Mouse (Mus musculus): ENCODE data around the gene Rbfox1.

The Rbfox1 gene

GRCm38 (mm10) chr16:7094181-7094749 lies 1209.1 kb downstream of the Rbfox1 start:
- DNase-seq, result no peak

DNA sequence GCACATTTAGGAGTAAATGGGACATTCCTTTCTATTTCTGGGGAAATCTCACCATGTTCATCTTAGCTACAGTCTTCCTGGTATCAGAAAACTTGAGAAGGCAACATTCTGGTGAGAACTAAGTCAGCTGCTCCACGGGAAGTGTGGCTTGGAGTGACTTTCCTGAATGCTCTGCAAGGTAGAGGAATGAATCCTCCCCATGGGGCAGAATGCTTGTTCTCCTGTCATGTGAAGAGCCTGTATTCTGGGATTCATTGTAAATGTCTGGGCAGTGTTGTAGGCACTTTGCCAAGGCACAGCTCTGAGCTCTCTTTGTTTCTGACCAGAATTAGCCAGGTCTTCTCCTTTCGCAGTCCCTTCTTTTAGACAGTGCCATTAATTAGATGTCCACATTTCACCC lies 1211.9 kb downstream of the Rbfox1 start:
- no peak for DNase-seq

DNA sequence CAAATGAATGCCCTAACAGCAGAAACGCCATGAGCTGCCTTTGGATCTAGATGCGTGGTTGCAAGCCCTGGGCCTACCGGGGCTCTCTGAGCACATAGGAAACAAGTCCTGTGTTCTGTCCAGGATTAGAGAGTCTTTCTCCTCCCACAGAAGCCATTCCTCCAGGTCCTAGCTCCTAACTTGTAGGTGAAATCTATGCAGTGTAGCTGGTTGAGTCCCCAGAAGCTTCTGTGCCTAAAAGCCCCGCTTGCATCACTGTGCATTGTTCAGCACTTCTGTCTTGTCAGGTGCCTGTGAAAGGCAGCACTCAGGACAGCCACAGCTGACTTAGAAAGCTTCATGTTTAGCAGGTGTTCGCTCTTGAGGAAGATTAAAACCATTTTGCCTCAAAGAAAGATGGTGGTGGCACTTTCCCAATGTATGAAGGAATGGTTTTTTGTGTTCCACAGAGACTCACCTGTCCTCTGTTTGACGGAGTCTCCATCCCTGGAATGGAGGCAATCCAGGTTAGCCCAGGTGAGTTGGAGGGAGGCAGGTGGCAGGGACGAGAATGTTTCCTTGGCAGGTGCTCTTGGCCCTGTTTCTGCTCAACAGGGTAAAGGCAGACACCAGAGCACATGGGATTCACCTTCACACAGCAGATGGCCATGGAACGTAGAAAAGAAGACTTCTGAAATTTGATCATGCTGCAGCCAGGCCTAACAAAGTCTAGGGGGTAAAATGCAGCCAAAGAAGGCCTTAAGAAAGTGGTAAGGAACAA lies 1213.0 kb downstream of the Rbfox1 start:
- no peak for DNase-seq

GRCm38 (mm10) chr16:7099506-7100300 lies 1214.5 kb downstream of the Rbfox1 start:
- peak; percentile 62 for DNase-seq

GRCm38 (mm10) chr16:7102486-7102885 lies 1217.3 kb downstream of the Rbfox1 start:
- no peak for DNase-seq

DNA sequence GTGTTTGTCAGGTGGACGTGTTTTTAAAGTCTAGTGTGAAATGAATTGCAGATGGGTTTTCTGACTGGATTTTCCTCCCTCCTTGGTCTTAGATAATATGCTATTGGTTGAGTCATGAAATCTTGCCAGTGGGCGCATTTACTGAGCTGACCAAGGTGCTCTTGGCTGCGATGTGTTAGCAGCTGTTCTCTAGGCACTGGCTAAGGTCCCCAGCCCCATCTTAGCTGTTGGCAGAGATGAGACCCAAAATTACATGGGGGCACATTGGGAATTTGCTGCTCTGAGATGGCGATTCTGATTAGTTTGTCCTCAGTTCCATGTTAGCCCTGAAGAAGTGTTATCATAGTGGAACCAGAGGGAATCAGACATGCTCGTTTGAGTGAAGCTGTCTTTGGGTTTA lies 1218.1 kb downstream of the Rbfox1 start:
- no peak for DNase-seq

DNA sequence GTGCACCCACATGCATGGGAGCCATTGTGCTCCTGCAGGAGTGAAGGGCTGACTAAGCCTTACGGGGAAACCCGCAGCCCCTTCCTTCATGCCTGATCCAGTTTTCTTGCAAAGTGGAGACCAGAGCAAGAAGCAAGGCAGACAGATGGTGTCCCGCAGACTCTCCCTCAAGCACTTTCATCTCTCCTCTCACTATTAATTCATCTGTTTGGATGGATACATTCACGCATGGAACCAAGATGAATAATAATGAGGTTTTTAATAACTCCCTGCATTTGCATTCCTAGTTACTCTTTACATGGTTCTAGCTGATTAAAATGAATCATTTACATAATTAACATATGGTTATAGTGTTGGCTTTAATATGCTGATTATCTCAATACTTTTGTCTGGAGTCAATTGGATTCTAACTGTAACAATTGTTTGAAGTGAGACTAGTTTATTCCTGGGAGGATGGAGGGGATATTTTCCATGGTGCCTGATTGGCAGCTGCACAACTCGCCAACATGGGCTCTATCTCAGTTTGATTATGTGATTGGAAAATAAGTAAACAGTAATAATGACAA lies 1221.4 kb downstream of the Rbfox1 start:
- DNase-seq, result no peak

GRCm38 (mm10) chr16:7115945-7116344 lies 1230.8 kb downstream of the Rbfox1 start:
- no peak for DNase-seq

- no peak for DNase-seq
Measured at GRCm38 (mm10) chr16:7129591-7129990, 1244.4 kb downstream of the Rbfox1 start.

DNA sequence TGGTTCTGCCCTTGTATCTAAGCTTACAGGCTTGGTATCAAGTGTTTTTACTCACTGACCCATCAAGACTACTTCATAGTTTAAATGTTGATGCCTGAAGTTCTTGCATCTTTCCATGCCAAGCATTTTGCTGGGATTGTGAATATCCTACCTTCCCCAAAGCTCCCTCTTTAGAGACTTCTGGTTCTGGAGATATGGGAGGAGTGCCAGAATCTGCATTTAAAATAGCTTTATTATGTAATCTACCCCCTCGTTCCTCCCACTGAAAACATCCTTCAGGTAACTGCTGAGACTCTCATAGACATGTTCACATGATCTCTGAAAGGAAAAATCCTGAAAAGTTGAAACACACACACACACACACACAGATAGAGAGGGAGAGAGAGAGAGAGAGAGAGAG lies 1247.3 kb downstream of the Rbfox1 start:
- no peak for DNase-seq

DNA sequence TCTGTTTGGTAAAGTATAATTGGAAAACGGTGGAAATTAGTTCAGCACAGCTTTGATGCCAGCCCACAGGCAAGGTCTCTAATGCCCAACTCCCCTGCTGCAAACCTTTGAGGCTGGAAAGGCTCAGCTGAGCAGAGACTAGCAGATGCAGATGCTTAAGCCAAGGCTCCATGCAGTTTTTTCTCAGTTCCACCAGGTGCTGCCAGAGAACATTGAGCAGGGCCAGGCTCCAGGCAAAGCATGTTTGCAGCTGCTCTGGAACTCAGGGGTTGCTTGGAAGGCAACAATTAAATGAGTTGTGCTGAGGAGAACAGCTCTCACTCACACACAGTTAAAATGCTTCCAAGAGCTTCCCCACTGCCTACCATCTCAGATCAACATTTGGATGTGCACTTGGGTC lies 1251.8 kb downstream of the Rbfox1 start:
- DNase-seq, result no peak

DNA sequence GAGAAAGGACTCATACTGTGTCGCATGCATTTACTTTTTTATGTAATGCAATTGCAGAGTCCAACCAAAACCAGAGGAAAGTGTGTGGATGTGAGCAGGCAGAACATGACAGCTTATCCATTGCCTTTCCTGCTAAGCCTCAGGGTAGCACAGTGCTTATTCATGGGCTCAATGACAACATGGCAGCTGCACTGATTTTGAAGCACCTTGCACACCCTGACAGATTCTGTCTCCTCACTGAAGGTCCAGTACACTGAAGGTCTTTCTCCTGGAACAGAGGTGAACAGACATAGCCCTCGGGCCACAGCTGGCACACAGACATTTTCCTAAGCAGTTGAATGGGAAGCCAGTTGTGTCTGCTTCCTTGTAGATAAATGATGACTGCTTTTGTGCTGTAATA lies 1254.3 kb downstream of the Rbfox1 start:
- no peak for DNase-seq

GRCm38 (mm10) chr16:7140909-7141308 lies 1255.8 kb downstream of the Rbfox1 start:
- DNase-seq, result no peak

DNA sequence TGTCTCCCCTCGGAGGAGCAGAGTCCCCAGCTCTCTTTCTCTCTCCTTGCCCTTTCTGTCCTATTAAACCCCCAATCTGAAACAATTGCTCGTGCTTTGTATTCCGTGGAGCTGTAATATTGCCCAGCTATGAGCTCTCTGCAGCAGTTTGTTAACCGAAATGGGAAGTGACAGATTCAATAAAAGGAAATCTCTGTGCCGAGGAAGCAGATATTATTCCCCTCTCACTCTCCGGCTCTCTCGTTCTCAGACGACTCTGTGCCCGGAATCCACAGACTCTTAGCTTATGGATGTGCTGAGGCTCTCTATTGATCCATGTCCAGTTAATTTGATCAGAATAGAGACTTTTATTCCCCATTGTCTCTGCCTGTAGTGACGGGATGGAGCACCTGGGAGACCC lies 1260.3 kb downstream of the Rbfox1 start:
- DNase-seq, result no peak

GRCm38 (mm10) chr16:7146454-7146853 lies 1261.3 kb downstream of the Rbfox1 start:
- DNase-seq, result no peak

DNA sequence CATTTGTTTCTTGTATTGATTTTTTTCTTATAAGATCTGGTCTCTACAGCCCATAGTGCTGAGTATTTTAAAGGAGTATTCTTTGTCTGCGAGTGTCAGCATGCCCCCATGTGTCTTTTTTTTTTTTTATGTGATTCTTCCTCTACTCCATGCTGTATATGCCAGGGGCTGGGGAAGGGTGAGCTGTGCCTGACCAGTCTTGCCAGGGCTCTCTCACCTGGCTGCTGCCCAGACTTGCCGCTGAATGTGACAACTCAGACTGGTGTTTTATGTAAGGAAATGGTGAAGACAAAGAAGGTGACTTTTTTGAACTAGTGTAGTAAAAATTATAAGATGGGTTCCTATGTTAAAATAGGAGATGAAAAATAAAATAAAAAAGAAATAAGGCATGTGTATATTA lies 1262.7 kb downstream of the Rbfox1 start:
- no peak for DNase-seq

DNA sequence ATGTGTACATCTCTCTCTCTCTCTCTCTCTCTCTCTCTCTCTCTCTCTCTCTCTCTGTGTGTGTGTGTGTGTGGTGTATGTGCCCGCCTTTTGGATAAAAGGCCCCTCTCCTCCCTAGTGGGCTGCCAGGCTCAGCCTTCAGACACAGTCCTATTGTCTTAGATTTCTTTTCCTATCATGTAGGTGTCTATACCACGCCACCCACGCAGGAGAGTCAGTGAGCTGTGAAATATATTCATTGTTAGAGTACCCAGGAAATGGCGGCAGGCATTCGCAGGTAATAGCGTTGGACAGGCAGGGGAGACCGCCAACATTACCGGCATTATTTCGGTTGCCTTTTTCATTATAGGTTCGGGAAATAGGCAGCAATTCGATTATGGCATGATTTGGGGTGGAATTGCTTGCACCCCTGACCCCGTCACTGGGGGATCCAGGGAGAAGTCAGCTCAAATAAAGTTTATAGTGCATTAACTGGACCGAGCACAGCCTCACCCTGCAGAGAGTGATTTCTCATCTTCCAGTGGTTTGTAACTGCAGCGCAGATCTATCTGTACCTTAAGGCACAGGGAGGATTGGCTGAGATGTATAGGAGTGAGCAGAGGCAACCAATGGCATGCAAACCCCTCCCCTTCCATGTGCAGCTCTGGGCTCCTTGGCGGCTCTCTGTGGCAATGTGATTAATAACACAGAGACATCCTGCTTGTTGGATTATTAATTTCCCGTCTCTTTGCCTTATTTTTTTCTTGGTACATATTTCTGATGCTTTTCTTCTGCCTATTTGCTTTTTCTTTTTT lies 1264.1 kb downstream of the Rbfox1 start:
- no peak for DNase-seq

DNA sequence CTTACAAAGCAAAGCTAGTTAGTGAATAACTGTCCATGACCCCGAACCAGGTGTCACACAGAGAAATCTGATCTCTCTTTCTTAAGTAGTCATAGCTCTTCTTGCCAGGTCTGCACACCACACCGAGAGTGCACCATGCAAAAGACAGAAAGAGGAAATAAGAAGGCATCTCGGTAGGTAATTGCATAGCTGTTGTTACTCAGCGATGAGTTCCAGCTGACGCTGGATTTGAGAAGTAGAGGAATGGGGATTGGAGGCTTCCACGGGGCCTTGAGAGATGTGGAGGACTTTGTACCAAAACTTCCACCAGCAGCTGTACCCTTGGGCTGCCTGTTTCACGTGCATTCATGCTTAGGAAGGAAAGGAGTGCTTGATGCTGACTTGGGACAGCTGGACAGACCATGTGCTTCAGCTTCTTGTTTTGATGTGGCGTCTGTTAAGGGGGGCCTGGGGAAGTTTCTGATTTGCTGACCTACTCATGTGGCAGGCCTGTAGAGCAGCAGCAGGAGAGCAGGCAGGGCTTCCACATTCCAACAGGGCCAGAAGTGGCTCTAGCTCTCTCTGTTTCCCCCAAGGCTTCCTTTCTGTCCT lies 1265.1 kb downstream of the Rbfox1 start:
- DNase-seq, result no peak

- DNase-seq, result no peak
Measured at GRCm38 (mm10) chr16:7152401-7152800, 1267.2 kb downstream of the Rbfox1 start.

DNA sequence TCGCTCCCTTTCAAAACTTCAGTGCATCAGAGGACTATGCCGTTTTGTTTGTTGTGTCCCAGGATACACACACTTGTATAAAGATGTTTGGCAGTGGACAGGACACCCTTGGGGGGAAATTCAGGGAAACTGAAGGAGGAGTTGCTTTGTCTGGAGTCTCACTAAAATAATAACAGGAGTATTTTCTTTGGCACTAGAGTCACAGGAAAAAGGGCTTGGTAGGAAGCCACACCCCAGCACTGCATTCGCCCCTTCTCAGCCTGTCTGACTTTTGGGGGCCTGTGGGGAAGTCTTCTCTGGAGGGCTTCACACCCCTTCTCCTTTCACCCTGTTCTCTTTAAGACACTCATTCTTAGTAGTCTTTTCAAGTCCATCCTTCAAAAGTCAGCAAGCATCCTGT lies 1269.5 kb downstream of the Rbfox1 start:
- no peak for DNase-seq

- no peak for DNase-seq
Measured at GRCm38 (mm10) chr16:7158856-7159826, 1274.0 kb downstream of the Rbfox1 start.
